Mouse (Mus musculus) forebrain, embryonic 16.5 days (tissue): ENCODE data around the gene Slc38a7. TPM values are rescaled to one million over a fixed set of nuclear protein-coding genes. Genes with fewer than 3 reads are reported as not detected.

Experiments used
- ATAC-seq: fragments of 200-750 bp; cut with Nextera tagmentation; 2 replicates; pipeline ENCODE4 v1.8.0; 2017; ENCODE audit warnings: mild to moderate bottlenecking, moderate library complexity
- H3K27ac ChIP-seq: fragments of 300-500 bp; sonication (generic); 2 replicates; pipeline ENCODE4 v1.5.1; 2014; ENCODE audit warnings: low read length, control low read depth
- H3K27me3 ChIP-seq: fragments of 300-500 bp; sonication (generic); replicated peaks from 2 replicates; pipeline ENCODE4 v1.6.1; 2014; ENCODE audit warnings: low read length; ENCODE audit not compliant: control insufficient read depth, insufficient read depth
- H3K36me3 ChIP-seq: fragments of 300-500 bp; sonication (generic); 2 replicates; pipeline ENCODE4 v1.6.1; 2014; ENCODE audit not compliant: control insufficient read depth, insufficient read depth
- H3K4me1 ChIP-seq: fragments of 300-500 bp; sonication (generic); replicated peaks from 2 replicates; pipeline ENCODE4 v1.6.1; 2014; ENCODE audit warnings: low read length; ENCODE audit not compliant: control insufficient read depth, insufficient read depth
- H3K4me2 ChIP-seq: fragments of 300-500 bp; sonication (generic); 2 replicates; pipeline ENCODE4 v1.6.1; 2014; ENCODE audit warnings: mild to moderate bottlenecking, low read length, control low read depth
- H3K4me3 ChIP-seq: fragments of 300-500 bp; sonication (generic); replicated peaks from 2 replicates; pipeline ENCODE4 v1.5.1; 2014; ENCODE audit warnings: mild to moderate bottlenecking, low read length, control low read depth
- H3K9ac ChIP-seq: fragments of 300-500 bp; sonication (generic); replicated peaks from 2 replicates; pipeline ENCODE4 v1.6.1; 2014; ENCODE audit warnings: low read depth, low read length, control low read depth
- H3K9me3 ChIP-seq: fragments of 300-500 bp; sonication (generic); 2 replicates; pipeline ENCODE4 v1.6.1; 2016; ENCODE audit warnings: low read length; ENCODE audit not compliant: control insufficient read depth
- WGBS: fragments of 180-500 bp; shearing (Covaris S2); extraction: QIAGEN DNeasy Blood & Tissue Kit; methylation state at CpG from one replicate; pipeline ENCODE4 v1.1.7; 2014; 5-methylcytosine and 5-hydroxymethylcytosine counted together
- polyA plus RNA-seq: library from polyadenylated mRNA; unstranded; fragments of >200 nt; fragmentation: Nextera tagmentation; extraction: Ambion mirVana; gene quantifications from 2 replicates; pipeline ENCODE4 v1.2.1, GENCODE M21; 2015

Slc38a7 gene
- polyA plus RNA-seq, 1 experiment from 2014 or later: 31.1 TPM

DNA sequence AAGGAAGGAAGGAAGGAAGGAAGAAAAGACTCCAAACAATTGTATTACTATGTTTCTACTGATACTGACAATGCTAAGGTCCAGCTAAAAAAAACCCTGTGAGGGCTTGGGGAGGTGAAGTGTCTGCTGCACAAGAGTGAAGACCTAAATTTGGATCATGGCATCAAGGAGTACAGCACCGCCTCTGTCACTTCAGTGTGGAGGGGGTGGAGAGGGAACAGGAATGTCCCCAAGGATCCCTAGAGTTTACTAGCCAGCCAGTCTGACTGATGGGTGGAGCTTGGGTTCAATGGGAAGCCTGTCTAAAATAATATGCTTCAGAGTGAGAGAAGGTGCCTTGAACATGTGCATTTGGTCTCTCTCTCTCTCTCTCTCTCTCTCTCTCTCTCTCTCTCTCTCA, 35.1 kb downstream of the Slc38a7 start:
- Histone ChIP-seq H3K4me1 (no peaks in the 10 kb centered on the region), H3K9ac (no peak overlapping the region), H3K4me2 (no peak overlapping the region), H3K9me3 (no peaks in the 10 kb centered on the region), H3K36me3 (no peaks in the 10 kb centered on the region), H3K27me3 (no peaks in the 10 kb centered on the region), H3K27ac (no peak overlapping the region), H3K4me3 (no peak overlapping the region)
- 47% methylated on average over 1 of the region's 1 CpGs for WGBS
- ATAC-seq: no peak

- H3K9ac ChIP-seq: no peak overlapping the region
- H3K36me3 ChIP-seq: no peaks in the 10 kb centered on the region
- no peak overlapping the region for H3K4me2 ChIP-seq
- 63% methylated on average over 3 of the region's 3 CpGs for WGBS
- no peaks in the 10 kb centered on the region for H3K4me1 ChIP-seq
- H3K27ac ChIP-seq: no peak overlapping the region
- ATAC-seq: no peak
- H3K9me3 ChIP-seq: no peaks in the 10 kb centered on the region
- no peak overlapping the region for H3K4me3 ChIP-seq
- H3K27me3 ChIP-seq: no peaks in the 10 kb centered on the region
Observed at GRCm38 (mm10) chr8:95817597-95817996, 35.7 kb downstream of the Slc38a7 start.

GRCm38 (mm10) chr8:95816044-95816708, 37.2 kb downstream of the Slc38a7 start:
- H3K27me3 ChIP-seq: no peaks in the 10 kb centered on the region
- ATAC-seq: no peak
- 55% methylated on average over 6 of the region's 6 CpGs for WGBS

DNA sequence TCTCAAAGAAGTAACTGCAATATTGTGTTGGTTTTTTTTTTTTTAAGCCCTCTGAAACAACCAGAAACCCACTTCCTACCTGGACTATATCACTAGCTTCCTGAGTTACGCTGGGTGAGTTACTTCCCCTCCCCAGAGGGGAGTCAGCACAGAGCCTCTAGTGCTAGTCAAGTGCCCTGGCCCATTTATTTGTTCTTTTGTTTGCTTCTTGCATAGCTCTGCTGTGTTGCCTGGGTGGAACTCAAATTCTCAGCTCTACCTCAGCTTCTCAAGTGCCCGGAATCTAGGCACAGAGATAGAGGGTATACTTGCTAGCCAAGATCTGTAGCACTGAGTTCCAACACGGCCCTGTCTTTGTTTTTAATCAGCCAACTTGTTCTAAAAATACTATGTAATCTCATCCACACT, 43.2 kb downstream of the Slc38a7 start:
- Histone ChIP-seq H3K4me1 (peaks cover 11% of the 10 kb centered on the region), H3K4me3 (no peak overlapping the region), H3K27me3 (no peaks in the 10 kb centered on the region), H3K9me3 (no peaks in the 10 kb centered on the region), H3K9ac (no peak overlapping the region), H3K4me2 (no peak overlapping the region), H3K36me3 (no peaks in the 10 kb centered on the region), H3K27ac (no peak overlapping the region)
- WGBS: 51% methylated on average over 3 of the region's 3 CpGs
- no peak for ATAC-seq

More at GRCm38 (mm10) chr8:95816044-95816708, 37.2 kb downstream of the Slc38a7 start:
- H3K36me3 ChIP-seq: no peaks in the 10 kb centered on the region
- H3K4me1 ChIP-seq: no peaks in the 10 kb centered on the region
- H3K9ac ChIP-seq: no peak overlapping the region
- H3K4me2 ChIP-seq: no peak overlapping the region
- no peaks in the 10 kb centered on the region for H3K9me3 ChIP-seq
- H3K4me3 ChIP-seq: no peak overlapping the region
- no peak overlapping the region for H3K27ac ChIP-seq

GRCm38 (mm10) chr8:95809116-95809515, 44.2 kb downstream of the Slc38a7 start:
- no peak for ATAC-seq
- H3K9me3 ChIP-seq: no peaks in the 10 kb centered on the region
- H3K27me3 ChIP-seq: no peaks in the 10 kb centered on the region
- no peaks in the 10 kb centered on the region for H3K36me3 ChIP-seq
- H3K4me2 ChIP-seq: no peak overlapping the region
- peaks cover 17% of the 10 kb centered on the region for H3K4me1 ChIP-seq
- 84% methylated on average over 5 of the region's 5 CpGs for WGBS
- no peak overlapping the region for H3K4me3 ChIP-seq
- H3K9ac ChIP-seq: no peak overlapping the region
- no peak overlapping the region for H3K27ac ChIP-seq

- Histone ChIP-seq H3K4me3 (no peak overlapping the region), H3K27me3 (no peaks in the 10 kb centered on the region), H3K4me1 (peaks cover 17% of the 10 kb centered on the region), H3K9ac (no peak overlapping the region), H3K9me3 (no peaks in the 10 kb centered on the region), H3K4me2 (no peak overlapping the region), H3K36me3 (no peaks in the 10 kb centered on the region), H3K27ac (no peak overlapping the region)
- 89% methylated on average over 4 of the region's 4 CpGs for WGBS
- no peak for ATAC-seq
Observed at GRCm38 (mm10) chr8:95808631-95809030, 44.7 kb downstream of the Slc38a7 start.

GRCm38 (mm10) chr8:95807861-95808260, 45.5 kb downstream of the Slc38a7 start:
- under 1% methylated on average over 20 of the region's 20 CpGs for WGBS
- H3K9me3 ChIP-seq: no peaks in the 10 kb centered on the region
- peak overlapping the region; percentile 62 for H3K4me2 ChIP-seq
- H3K4me1 ChIP-seq: peaks cover 17% of the 10 kb centered on the region
- peak overlapping the region; percentile 95 for H3K27ac ChIP-seq
- H3K36me3 ChIP-seq: no peaks in the 10 kb centered on the region
- ATAC-seq: peak; percentile 95
- peak overlapping the region; percentile 85 for H3K4me3 ChIP-seq
- H3K27me3 ChIP-seq: no peaks in the 10 kb centered on the region
- peak overlapping the region; percentile 63 for H3K9ac ChIP-seq

GRCm38 (mm10) chr8:95807331-95807843, 46.0 kb downstream of the Slc38a7 start, which contains the start of gene Cnot1:
Gene Cnot1, minus strand, starts transcription at chr8:95807464.
- Histone ChIP-seq H3K4me3 (peak within 1 kb of the TSS; percentile 85), H3K9ac (peak within 1 kb of the TSS; percentile 89), H3K9me3 (no peaks in the 10 kb centered on the region), H3K4me2 (peak within 1 kb of the TSS; percentile 95), H3K27ac (peak within 1 kb of the TSS; percentile 95), H3K4me1 (peaks cover 17% of the 10 kb centered on the region), H3K27me3 (no peaks in the 10 kb centered on the region), H3K36me3 (no peaks in the 10 kb centered on the region)
- peak; percentile 96 for ATAC-seq
- WGBS: under 1% methylated on average over 44 of the region's 44 CpGs

DNA sequence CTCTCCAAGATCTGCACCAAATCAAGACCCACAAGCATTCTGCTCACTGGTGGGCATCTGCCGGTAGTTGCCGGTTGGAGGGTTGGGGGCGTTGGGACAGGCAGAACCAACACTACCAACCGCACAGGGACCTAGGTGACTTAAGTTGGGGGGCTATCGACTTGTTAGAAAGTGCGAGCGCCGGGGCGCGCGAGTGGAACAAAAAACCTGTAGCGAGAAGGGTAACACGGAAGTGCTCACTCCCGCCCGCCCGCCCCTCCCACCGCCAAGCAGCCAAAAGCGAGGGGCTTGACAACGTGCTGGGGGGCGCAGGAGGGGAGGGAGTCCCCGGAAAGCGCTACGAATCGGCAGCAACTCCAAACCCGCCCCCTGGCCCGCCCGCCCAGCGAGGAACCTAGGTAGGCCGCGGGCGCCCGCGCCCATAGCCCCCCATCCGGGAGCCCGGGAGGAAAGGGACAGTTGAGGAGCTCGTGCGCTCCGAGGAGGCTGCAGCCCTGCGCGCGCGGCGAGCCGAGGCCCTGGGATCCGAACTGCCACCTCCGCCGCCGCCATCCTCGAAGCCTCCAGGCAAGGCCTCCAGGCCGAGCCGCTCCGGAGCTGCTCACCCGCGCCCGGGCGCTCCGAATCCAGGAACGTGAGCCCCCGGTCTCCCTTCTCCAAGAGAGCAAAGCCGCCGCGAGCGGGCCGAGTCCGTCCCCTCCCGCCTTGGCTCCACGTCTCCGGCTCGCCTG, 46.7 kb downstream of the Slc38a7 start:
- peak overlapping the region; percentile 95 for H3K4me2 ChIP-seq
- WGBS: 0% methylated on average over 63 of the region's 69 CpGs
- H3K4me1 ChIP-seq: peaks cover 17% of the 10 kb centered on the region
- peak overlapping the region; percentile 85 for H3K4me3 ChIP-seq
- peak overlapping the region; percentile 89 for H3K9ac ChIP-seq
- no peaks in the 10 kb centered on the region for H3K9me3 ChIP-seq
- ATAC-seq: peak; percentile 0; the same call in 1 of the 2 replicates
- no peaks in the 10 kb centered on the region for H3K27me3 ChIP-seq
- no peaks in the 10 kb centered on the region for H3K36me3 ChIP-seq
- peak overlapping the region; percentile 95 for H3K27ac ChIP-seq
